Mouse (Mus musculus) hindbrain, embryonic 11.5 days (tissue): ENCODE measurements around the gene Il34. TPM values are rescaled to one million over a fixed set of nuclear protein-coding genes. Genes with fewer than 3 reads are reported as not detected.
A peak's percentile ranks its signal among the peaks of the same experiment; 100 is the strongest.

Experiments
- ATAC-seq: fragments of 200-750 bp; cut with Nextera tagmentation; 2 replicates; pipeline ENCODE4 v1.8.0; 2017; ENCODE audit warnings: mild to moderate bottlenecking, moderate TSS enrichment, moderate library complexity; ENCODE audit not compliant: low FRiP score
- DNase-seq: peaks from one replicate; pipeline ENCODE4 v3.0.0-alpha.2; 2015; ENCODE audit warnings: low spot score
- H3K27ac ChIP-seq: fragments of 300-500 bp; sonication (generic); 2 replicates; pipeline ENCODE4 v1.5.1; 2014; ENCODE audit warnings: mild to moderate bottlenecking, low read depth, low read length
- H3K27me3 ChIP-seq: fragments of 300-500 bp; sonication (generic); 2 replicates; pipeline ENCODE4 v1.6.1; 2014; ENCODE audit warnings: mild to moderate bottlenecking, low read length, moderate library complexity, mixed read lengths; ENCODE audit not compliant: control insufficient read depth, insufficient read depth
- H3K36me3 ChIP-seq: fragments of 300-500 bp; sonication (generic); 2 replicates; pipeline ENCODE4 v1.6.1; 2014; ENCODE audit warnings: mild to moderate bottlenecking, low read length, moderate library complexity, mixed read lengths; ENCODE audit not compliant: control insufficient read depth, insufficient read depth
- H3K4me1 ChIP-seq: fragments of 300-500 bp; sonication (generic); replicated peaks from 2 replicates; pipeline ENCODE4 v1.6.1; 2014; ENCODE audit warnings: low read length, mixed read lengths; ENCODE audit not compliant: control insufficient read depth, insufficient read depth
- H3K4me2 ChIP-seq: fragments of 300-500 bp; sonication (generic); replicated peaks from 2 replicates; pipeline ENCODE4 v1.6.1; 2014; ENCODE audit warnings: mild to moderate bottlenecking, low read depth, low read length
- H3K4me3 ChIP-seq: fragments of 300-500 bp; sonication (generic); 2 replicates; pipeline ENCODE4 v1.5.1; 2014; ENCODE audit warnings: low read depth, low read length
- H3K9ac ChIP-seq: fragments of 300-500 bp; sonication (generic); 2 replicates; pipeline ENCODE4 v1.6.1; 2014; ENCODE audit warnings: low read depth, low read length
- H3K9me3 ChIP-seq: fragments of 300-500 bp; sonication (generic); 2 replicates; pipeline ENCODE4 v1.6.1; 2016; ENCODE audit warnings: low read length; ENCODE audit not compliant: control insufficient read depth
- WGBS: fragments of 180-500 bp; shearing (Covaris S2); extraction: QIAGEN DNeasy Blood & Tissue Kit; methylation state at CpG from one replicate; pipeline ENCODE4 v1.1.7; 2014; 5-methylcytosine and 5-hydroxymethylcytosine counted together
- polyA plus RNA-seq: library from polyadenylated mRNA; unstranded; fragments of >200 nt; fragmentation: Nextera tagmentation; extraction: Ambion mirVana; gene quantifications from 2 replicates; pipeline ENCODE4 v1.2.1, GENCODE M21; 2014

Gene Il34
- polyA plus RNA-seq, 1 experiment from 2014 or later, result 0.19 TPM

- DNase-seq, result no peak
- H3K4me1 ChIP-seq, result no peaks in the 10 kb centered on the region
- H3K9ac ChIP-seq, result no peak overlapping the region
- ATAC-seq, result no peak
- no peak overlapping the region for H3K4me3 ChIP-seq
- H3K27ac ChIP-seq, result no peak overlapping the region
- no peaks in the 10 kb centered on the region for H3K36me3 ChIP-seq
- no peaks in the 10 kb centered on the region for H3K27me3 ChIP-seq
- 76% methylated on average over 14 of the region's 14 CpGs for WGBS
- no peaks in the 10 kb centered on the region for H3K9me3 ChIP-seq
- no peak overlapping the region for H3K4me2 ChIP-seq
Observed at GRCm38 (mm10) chr8:110705391-110706287, 100.1 kb downstream of the Il34 start.

DNA sequence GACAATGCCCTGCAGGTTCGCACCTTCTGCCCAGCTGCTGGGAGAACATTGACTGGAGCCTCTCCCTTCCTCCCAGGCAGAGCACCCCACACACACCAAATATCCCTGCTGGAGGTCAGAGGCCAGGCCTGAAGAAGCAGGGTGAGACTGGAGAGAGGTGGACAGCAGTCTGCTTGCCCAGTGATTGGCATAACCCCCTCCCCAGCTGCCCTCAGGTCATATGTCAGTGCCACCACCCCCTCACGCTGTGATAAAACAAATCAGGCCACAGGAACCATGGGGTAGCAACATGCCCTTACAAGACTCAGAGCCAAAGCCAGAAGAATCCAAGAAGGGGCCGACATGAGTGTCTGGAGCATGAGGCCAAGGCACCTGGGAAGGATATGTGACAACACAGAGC, 101.6 kb downstream of the Il34 start:
- Histone ChIP-seq H3K36me3 (no peaks in the 10 kb centered on the region), H3K9ac (no peak overlapping the region)
- 84% methylated on average over 3 of the region's 3 CpGs for WGBS

GRCm38 (mm10) chr8:110703460-110704061, 102.2 kb downstream of the Il34 start:
- Histone ChIP-seq H3K4me3 (no peak overlapping the region), H3K9ac (no peak overlapping the region), H3K9me3 (no peaks in the 10 kb centered on the region), H3K36me3 (no peaks in the 10 kb centered on the region), H3K4me2 (no peak overlapping the region), H3K4me1 (no peaks in the 10 kb centered on the region), H3K27me3 (no peaks in the 10 kb centered on the region), H3K27ac (no peak overlapping the region)
- no peak for ATAC-seq
- WGBS, result 76% methylated on average over 9 of the region's 9 CpGs
- DNase-seq, result no peak

More for the DNA sequence above, 101.6 kb downstream of the Il34 start:
- Histone ChIP-seq H3K9me3 (no peaks in the 10 kb centered on the region), H3K27me3 (no peaks in the 10 kb centered on the region), H3K27ac (no peak overlapping the region), H3K4me2 (no peak overlapping the region), H3K4me1 (no peaks in the 10 kb centered on the region), H3K4me3 (no peak overlapping the region)
- no peak for DNase-seq
- ATAC-seq, result no peak

DNA sequence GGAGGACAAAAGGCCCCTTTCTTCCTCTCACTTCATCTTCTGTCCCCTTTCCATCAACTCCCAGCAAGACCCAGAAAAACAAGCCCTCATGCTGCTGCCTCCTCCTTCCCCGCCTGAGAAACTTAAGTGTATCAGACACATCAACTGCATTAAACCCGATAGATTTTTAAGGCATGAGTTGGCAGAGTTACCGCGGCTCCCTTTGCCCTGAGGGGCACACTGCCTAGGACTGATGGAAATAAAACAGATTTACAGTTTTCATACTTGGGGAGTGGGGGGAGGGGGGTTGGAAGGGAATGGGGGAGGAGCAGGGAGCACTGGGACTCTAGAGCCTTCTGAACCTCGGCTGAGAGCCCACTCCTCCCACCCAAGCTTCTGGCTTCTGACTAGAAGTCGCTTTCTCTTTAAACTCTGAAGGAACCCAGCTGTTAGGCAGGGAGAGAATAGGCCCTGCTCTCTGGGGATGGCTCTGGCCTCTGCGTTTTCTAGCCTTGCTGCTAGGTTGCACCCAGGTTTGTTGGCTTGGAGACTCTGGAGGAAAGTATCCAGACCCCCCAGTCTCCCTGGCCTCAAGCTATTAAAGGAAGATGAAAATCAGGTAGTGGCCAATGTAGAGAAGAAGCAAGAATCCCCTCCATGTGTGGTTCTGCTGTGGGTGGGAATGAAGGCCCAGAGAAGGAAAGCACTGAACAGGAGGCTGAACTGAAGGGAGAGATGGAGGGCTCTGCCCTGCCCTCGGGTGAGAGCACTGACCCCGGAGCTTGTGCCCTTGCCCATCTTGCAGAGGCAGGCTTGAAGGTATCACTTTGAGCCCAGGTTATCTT, 102.9 kb downstream of the Il34 start:
- Histone ChIP-seq H3K9ac (no peak overlapping the region), H3K9me3 (no peaks in the 10 kb centered on the region), H3K4me2 (no peak overlapping the region), H3K4me1 (no peaks in the 10 kb centered on the region), H3K4me3 (no peak overlapping the region), H3K27ac (peak overlapping the region; percentile 24; the same call in 1 of the 2 replicates), H3K27me3 (no peaks in the 10 kb centered on the region), H3K36me3 (no peaks in the 10 kb centered on the region)
- no peak for DNase-seq
- ATAC-seq, result no peak
- 50% methylated on average over 9 of the region's 9 CpGs for WGBS

- Histone ChIP-seq H3K4me3 (no peak overlapping the region), H3K27ac (no peak overlapping the region), H3K4me1 (0 out of 2 replicates have a peak, but pooled peaks cover under 1% of the 10 kb centered on the region), H3K9me3 (no peaks in the 10 kb centered on the region), H3K9ac (no peak overlapping the region), H3K4me2 (no peak overlapping the region), H3K36me3 (0 out of 2 replicates have a peak, but pooled peaks cover 2% of the 10 kb centered on the region), H3K27me3 (no peaks in the 10 kb centered on the region)
- WGBS, result 83% methylated on average over 2 of the region's 2 CpGs
- DNase-seq (no peak), ATAC-seq (no peak)
Observed at GRCm38 (mm10) chr8:110700561-110700960, 105.2 kb downstream of the Il34 start.

GRCm38 (mm10) chr8:110699501-110699900, 106.2 kb downstream of the Il34 start:
- no peaks in the 10 kb centered on the region for H3K9me3 ChIP-seq
- H3K4me3 ChIP-seq, result no peak overlapping the region
- no peak overlapping the region for H3K9ac ChIP-seq
- H3K27ac ChIP-seq, result no peak overlapping the region; the same call in 1 of the 2 replicates
- peaks cover 2% of the 10 kb centered on the region; the same call in 1 of the 2 replicates for H3K4me1 ChIP-seq
- H3K4me2 ChIP-seq, result no peak overlapping the region
- 84% methylated on average over 7 of the region's 7 CpGs for WGBS
- no peak for ATAC-seq
- DNase-seq, result no peak
- H3K27me3 ChIP-seq, result no peaks in the 10 kb centered on the region
- 0 out of 2 replicates have a peak, but pooled peaks cover 2% of the 10 kb centered on the region for H3K36me3 ChIP-seq

GRCm38 (mm10) chr8:110698098-110698497, 107.6 kb downstream of the Il34 start:
- ATAC-seq (no peak), DNase-seq (no peak)
- H3K4me1 ChIP-seq, result peaks cover 2% of the 10 kb centered on the region; the same call in 1 of the 2 replicates
- WGBS, result 89% methylated on average over 1 of the region's 1 CpGs
- H3K9me3 ChIP-seq, result no peaks in the 10 kb centered on the region
- H3K9ac ChIP-seq, result no peak overlapping the region
- 0 out of 2 replicates have a peak, but pooled peaks cover 2% of the 10 kb centered on the region for H3K36me3 ChIP-seq
- H3K27me3 ChIP-seq, result no peaks in the 10 kb centered on the region
- no peak overlapping the region for H3K27ac ChIP-seq
- H3K4me2 ChIP-seq, result no peak overlapping the region
- no peak overlapping the region for H3K4me3 ChIP-seq

GRCm38 (mm10) chr8:110697571-110697970, 108.2 kb downstream of the Il34 start:
- Histone ChIP-seq H3K27me3 (no peaks in the 10 kb centered on the region), H3K4me1 (peaks cover 2% of the 10 kb centered on the region; the same call in 1 of the 2 replicates), H3K4me3 (no peak overlapping the region), H3K9me3 (no peaks in the 10 kb centered on the region), H3K4me2 (no peak overlapping the region), H3K27ac (no peak overlapping the region), H3K9ac (no peak overlapping the region), H3K36me3 (0 out of 2 replicates have a peak, but pooled peaks cover 2% of the 10 kb centered on the region)
- ATAC-seq, result no peak
- no peak for DNase-seq
- whole genome bisulfite sequencing, result 92% methylated on average over 5 of the region's 5 CpGs
